Mouse (Mus musculus) v-Abl transformed pro-B cells (cell line): Measurements from ENCODE around the gene Slc37a3.

Experiments used
- in situ Hi-C, 2 experiments: fragments of 400-800 bp; cut with MboI; formaldehyde crosslinking; loops; one replicate each; pipeline ENCODE4 v1.15.1; 2025; ENCODE audit not compliant: unreplicated experiment in 2 of 2

Slc37a3 gene

GRCm38 (mm10) chr6:39331998-39332700, 45.3 kb downstream of the Slc37a3 start:
- in situ Hi-C loops = loop anchor here (10.0 to 25.0 kb wide), 2 partner anchors 457 to 595 kb away; partner anchors contain the start of genes Hipk2 (in 1 of the 2) and Tbxas1 (in 1 of the 2)

DNA sequence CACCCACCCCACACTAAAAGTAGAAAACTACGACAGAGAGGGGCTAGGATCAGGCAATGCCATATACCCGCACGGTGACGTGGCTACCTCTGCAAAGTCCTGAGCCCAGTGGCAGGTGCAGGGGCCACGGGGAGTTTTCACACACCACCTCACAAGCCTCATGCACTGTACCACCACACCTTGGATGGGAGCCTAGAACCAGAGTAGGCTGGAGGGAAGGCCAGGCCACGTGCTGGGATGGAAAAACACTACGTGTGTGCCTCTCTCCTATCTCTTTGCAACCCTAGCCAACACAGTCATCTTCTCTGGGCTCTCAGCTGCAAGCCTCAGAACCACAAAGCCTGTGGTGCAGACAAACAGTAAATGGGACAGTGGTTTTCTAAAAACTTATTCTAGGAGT, 46.5 kb downstream of the Slc37a3 start:
- in situ Hi-C loops = loop anchor here (10.0 to 25.0 kb wide), 2 partner anchors 456 to 594 kb away; partner anchors contain the start of genes Hipk2 (in 1 of the 2) and Tbxas1 (in 1 of the 2)

- in situ Hi-C loops = no loop called here
Observed at GRCm38 (mm10) chr6:39320286-39320685, 57.2 kb downstream of the Slc37a3 start.

DNA sequence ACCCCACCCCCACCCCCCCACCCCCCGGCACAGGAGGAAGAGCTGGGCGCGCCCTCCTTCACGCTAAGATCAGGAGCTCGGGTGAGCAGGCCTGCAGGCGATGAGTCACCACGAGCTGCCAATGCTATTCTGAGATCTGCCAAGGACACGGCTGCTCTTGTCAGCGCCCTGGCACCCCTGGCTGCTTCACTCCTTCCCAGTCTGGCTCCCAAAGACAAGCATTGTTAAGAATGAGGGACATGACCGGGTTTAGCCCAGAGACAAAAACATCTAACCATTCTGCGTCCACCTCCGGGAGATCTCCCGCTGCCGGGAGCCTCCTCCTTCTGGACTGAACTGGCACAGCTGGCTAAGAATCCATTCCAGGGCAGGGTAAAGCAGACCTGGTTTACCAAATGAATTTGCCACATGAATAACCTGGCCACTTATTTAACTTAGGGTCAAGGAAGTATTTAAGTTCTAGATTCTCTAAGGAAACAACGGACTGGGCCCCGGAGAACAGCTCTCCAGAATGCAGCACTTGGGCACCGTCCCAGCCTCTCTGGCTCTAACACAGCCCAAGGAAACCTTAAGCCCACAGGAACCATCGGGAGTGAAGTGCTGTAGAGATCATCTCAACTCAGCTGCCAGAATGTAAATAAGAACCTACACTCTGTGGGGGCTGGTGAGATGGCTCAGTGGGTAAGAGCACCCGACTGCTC, 58.3 kb downstream of the Slc37a3 start:
- in situ Hi-C loops = no loop called here

- in situ Hi-C loops = no loop called here
Observed at GRCm38 (mm10) chr6:39318631-39319010, 58.9 kb downstream of the Slc37a3 start.

- in situ Hi-C loops = no loop called here
Observed at GRCm38 (mm10) chr6:39317854-39318630, 59.4 kb downstream of the Slc37a3 start.

- in situ Hi-C loops = no loop called here
Observed at GRCm38 (mm10) chr6:39316089-39316488, 61.4 kb downstream of the Slc37a3 start.

DNA sequence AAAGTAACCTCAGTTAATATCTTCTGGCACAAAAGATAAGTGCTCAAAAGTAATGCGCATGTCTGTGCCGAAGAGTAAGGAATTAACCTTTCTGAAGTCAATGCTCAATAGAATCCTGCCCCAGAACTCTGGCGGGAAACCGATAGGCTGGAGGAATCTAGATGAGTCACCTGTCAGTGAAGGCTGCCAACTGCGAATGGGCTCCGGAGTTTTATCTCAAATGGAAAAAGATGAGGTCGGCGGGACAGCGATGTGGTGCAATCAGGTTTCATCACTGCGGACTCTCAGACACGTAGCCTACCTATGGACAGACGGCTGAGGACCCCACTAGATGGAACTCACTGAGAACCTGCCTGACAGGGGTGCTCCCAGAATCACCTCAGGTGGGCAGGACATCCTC, 63.0 kb downstream of the Slc37a3 start:
- in situ Hi-C loops = no loop called here

- in situ Hi-C loops = no loop called here
Observed at GRCm38 (mm10) chr6:39311786-39312185, 65.7 kb downstream of the Slc37a3 start.

DNA sequence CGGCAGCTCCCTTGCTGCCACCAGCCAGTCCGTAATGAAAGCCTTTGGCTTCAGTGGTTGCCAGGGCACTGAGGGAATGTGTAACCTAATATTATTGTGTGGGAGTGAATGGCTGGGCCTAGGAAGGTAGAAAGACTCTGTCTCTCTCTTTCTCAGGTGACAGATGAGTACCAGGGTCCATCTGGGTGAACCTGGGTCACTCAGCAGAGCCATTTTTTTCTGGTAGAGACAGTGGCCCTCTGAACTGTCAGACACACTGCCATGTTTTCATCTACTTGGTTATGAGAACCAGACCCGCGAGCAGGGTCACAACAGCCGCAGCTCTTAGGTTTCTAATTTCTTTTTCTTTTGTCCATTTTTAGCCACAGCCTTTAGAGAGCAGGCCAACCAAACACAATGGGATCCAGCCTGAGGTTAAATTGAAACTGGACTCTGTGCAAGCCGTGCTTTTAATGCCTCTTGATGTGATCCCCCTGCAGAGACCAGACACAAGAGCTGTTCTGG, 73.1 kb downstream of the Slc37a3 start:
- in situ Hi-C loops = no loop called here

DNA sequence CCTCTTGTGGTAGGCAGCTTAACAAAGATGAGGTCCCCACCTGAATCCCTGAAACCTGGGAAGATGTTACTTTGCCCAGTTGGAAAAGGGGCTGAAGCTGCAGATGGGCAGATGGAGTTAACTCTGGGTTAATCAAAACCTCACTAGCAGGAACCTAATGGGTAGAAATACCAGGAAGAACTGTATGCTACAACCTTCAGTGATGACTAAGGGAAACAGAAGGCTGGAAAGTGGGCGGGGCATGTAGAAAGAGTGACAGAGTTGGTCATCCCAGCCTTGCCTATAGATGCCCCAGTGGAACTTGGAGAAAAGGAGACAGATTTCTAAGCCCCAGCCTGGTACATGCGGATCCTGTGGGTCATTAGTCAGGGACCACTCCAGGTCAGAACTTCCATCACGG, 76.0 kb downstream of the Slc37a3 start:
- in situ Hi-C loops = no loop called here

DNA sequence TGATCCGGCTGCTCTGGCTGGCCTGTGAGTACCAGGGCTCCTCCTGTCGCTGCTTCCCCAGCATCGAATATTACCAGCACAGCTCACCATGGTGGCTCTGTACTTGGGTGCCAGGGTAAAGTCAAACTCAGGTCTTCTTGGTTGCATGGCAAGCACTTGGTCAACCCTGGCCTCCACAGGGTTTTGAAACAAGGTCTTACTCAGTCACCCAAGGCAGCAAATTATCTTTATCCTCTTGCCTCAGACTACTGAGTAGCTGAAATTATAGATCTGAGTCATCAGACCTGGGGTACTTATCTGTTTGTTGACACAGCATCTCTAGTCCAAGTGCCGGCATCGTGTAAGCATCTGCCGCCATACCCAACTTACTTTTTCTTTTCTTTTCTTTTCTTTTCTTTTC, 80.4 kb downstream of the Slc37a3 start:
- in situ Hi-C loops = no loop called here

DNA sequence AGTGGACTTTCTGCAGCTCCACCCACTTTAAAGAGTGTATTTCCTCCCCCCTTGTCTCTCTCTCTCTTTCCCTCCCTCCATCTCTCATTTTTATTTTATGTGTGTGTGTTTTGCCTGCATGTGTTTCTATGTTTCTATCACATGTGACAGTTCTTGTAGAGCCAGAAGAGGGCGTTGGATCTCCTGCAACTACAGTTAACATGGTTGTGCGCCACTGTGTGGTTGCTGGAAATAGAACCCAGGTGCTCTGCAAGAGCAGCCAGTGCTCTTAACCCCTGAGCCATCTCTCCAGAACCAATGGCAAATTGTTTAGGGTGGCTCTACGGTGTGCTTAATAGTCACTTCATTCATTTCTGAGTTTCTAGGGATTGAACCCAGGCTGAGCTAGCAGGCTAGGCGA, 81.0 kb downstream of the Slc37a3 start:
- in situ Hi-C loops = no loop called here

GRCm38 (mm10) chr6:39295727-39296411, 81.6 kb downstream of the Slc37a3 start:
- in situ Hi-C loops = no loop called here

- in situ Hi-C loops = no loop called here
Observed at GRCm38 (mm10) chr6:39289721-39290120, 87.8 kb downstream of the Slc37a3 start.

DNA sequence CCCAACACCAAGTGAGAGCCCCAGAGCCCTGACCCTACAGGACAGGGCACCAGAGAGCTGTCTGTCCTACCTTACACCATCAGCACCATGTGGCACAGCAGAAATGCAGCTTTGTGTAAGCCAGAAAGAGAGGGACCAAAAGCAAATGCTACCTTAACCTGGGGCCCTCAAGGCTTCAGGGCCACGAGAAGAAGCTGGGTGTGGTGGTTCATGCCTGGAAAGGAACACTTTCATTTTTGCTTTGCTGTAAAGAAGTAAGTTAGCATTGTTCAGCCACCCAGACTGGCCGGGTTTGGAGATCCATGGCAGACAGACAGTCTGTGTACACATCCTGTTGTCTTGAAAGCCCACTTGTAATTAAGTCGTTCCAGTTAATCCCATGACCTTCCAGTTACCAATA, 89.7 kb downstream of the Slc37a3 start:
- in situ Hi-C loops = no loop called here

GRCm38 (mm10) chr6:39286732-39287083, 90.8 kb downstream of the Slc37a3 start:
- in situ Hi-C loops = no loop called here

DNA sequence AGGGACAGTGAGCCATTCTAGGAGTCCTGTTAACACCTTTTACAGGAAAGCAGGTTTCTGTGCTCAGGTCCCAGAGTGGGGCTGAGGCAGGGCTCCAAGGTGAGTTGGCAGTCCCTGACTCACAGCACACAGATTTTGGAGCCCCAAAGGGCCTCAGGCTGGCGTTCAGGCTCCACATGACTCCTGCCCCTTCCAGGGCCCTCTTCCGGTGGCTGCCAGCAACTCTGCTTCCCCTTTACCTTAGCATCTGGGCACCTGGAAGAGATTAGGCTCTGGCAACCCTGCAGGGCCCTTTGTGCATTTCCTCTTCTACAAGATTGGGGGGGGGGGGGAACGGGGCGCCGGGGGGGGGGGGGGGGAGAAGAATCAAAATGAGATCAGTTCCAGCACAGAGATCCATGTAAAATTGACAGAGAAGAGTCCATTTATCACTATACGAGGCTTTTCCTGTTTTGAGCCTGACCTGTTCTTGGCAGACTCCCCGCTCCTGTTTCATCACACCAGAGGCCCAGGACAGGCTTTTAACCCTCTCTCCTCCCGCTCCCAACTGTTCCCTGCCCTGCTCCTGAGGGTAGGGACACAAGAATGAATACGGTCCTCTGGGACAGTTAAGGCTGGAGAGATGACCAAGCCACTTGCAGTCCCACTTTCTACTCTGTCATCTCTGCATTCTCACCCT, 91.3 kb downstream of the Slc37a3 start:
- in situ Hi-C loops = no loop called here

- in situ Hi-C loops = no loop called here
Observed at GRCm38 (mm10) chr6:39284836-39285235, 92.6 kb downstream of the Slc37a3 start.
